Mouse (Mus musculus) liver, embryonic 14.5 days (tissue): ENCODE data around the gene Celf1. TPM values are rescaled to one million over a fixed set of nuclear protein-coding genes. Genes with fewer than 3 reads are reported as not detected.

Source experiments
- ATAC-seq: fragments of 200-750 bp; cut with Nextera tagmentation; 2 replicates; pipeline ENCODE4 v1.8.0; 2017; ENCODE audit warnings: moderate number of reproducible peaks, mild to moderate bottlenecking, moderate library complexity; ENCODE audit not compliant: insufficient read depth
- DNase-seq, 3 experiments: peaks; one replicate each; pipeline ENCODE4 v3.0.0-alpha.2; 2012 to 2013; ENCODE audit warnings: low read depth in 3 of 3, low spot score in 3 of 3
- H3K27ac ChIP-seq: fragments of 300-500 bp; sonication (generic); 2 replicates; pipeline ENCODE4 v1.5.1; 2014; ENCODE audit warnings: moderate library complexity, mild to moderate bottlenecking, control low read depth, inconsistent platforms
- H3K27me3 ChIP-seq: fragments of 300-500 bp; sonication (generic); 2 replicates; pipeline ENCODE4 v1.6.1; 2014; ENCODE audit warnings: mild to moderate bottlenecking, low read length, moderate library complexity; ENCODE audit not compliant: control insufficient read depth, insufficient read depth
- H3K36me3 ChIP-seq: fragments of 300-500 bp; sonication (generic); replicated peaks from 2 replicates; pipeline ENCODE4 v1.6.1; 2014; ENCODE audit warnings: low read depth; ENCODE audit not compliant: control insufficient read depth, insufficient read depth
- H3K4me1 ChIP-seq, 2 experiments: fragments of 200-500 bp in 1 of 2; fragments of 300-500 bp in 1 of 2; sonication (generic) in 1 of 2; replicated peaks; 2 replicates each; pipeline ENCODE4 v1.6.1; 2012 to 2014; ENCODE audit warnings: antibody characterized with exemption in 1 of 2, inconsistent platforms in 1 of 2, low read length in 1 of 2; ENCODE audit not compliant: control insufficient read depth in 2 of 2, insufficient read depth in 2 of 2
- H3K4me2 ChIP-seq: fragments of 300-500 bp; sonication (generic); 2 replicates; pipeline ENCODE4 v1.6.1; 2014; ENCODE audit warnings: low read depth, mild to moderate bottlenecking, control low read depth, moderate library complexity
- H3K4me3 ChIP-seq, 2 experiments: fragments of 200-500 bp in 1 of 2; fragments of 300-500 bp in 1 of 2; sonication (generic) in 1 of 2; 2 replicates each; pipeline ENCODE4 v1.5.1; 2012 to 2014; ENCODE audit warnings: low read depth in 2 of 2, low read length in 2 of 2, mild to moderate bottlenecking in 2 of 2, control low read depth in 1 of 2, inconsistent platforms in 1 of 2, moderate library complexity in 1 of 2; ENCODE audit not compliant: insufficient read depth in 1 of 2
- H3K9ac ChIP-seq: fragments of 300-500 bp; sonication (generic); replicated peaks from 2 replicates; pipeline ENCODE4 v1.6.1; 2014; ENCODE audit warnings: mild to moderate bottlenecking, control low read depth, moderate library complexity
- H3K9me3 ChIP-seq: fragments of 300-500 bp; sonication (generic); 2 replicates; pipeline ENCODE4 v1.6.1; 2016; ENCODE audit warnings: low read length, mixed read lengths; ENCODE audit not compliant: control insufficient read depth
- CTCF ChIP-seq: IDR thresholded peaks from 2 replicates; pipeline ENCODE4 v1.5.1; 2016; ENCODE audit warnings: antibody characterized with exemption, low read depth, control low read depth
- EP300 ChIP-seq: IDR thresholded peaks from 2 replicates; pipeline ENCODE4 v1.6.1; 2016; ENCODE audit warnings: antibody characterized with exemption, low read depth
- WGBS: fragments of 180-500 bp; shearing (Covaris S2); extraction: QIAGEN DNeasy Blood & Tissue Kit; methylation state at CpG from one replicate; pipeline ENCODE4 v1.1.7; 2014; ENCODE audit not compliant: insufficient replicate concordance; 5-methylcytosine and 5-hydroxymethylcytosine counted together
- polyA plus RNA-seq, 2 experiments: library from polyadenylated mRNA; depleted of rRNA in 1 of 2; stranded (reverse) in 1 of 2; unstranded in 1 of 2; fragments of >200 nt; fragmentation: Nextera tagmentation in 1 of 2; extraction: Ambion mirVana in 1 of 2; gene quantifications; 2 replicates each; pipeline versions ENCODE4 v1.2.1 to v1.2.3; 2012 to 2014

Celf1 gene
- polyA plus RNA-seq, 2 experiments: 33.5 to 37.9 TPM

DNA sequence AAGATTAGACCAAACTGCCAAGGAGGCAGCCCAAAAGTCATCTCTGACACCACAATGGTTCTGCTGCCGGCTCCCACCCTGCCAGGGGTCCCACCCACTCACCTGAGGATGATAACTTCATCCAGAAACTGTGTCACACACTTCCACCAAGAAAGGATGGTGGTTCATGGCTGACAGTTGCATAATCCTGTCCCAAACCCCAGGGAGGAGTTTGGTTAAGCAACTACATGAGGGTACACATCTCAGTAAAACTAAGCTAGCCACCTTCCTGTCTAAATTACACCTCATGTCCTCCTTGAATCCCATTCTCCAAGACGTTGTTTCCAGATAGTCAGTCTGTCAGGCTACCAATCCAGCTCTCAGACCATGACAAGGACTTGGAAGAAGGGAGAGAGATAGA lies 7.9 kb upstream of the Celf1 start:
- WGBS: 38% methylated on average over 2 of the region's 2 CpGs
- H3K4me2 ChIP-seq: peak overlapping the region; percentile 14; the same call in 1 of the 2 replicates
- no peak; the same call in 1 of the 2 replicates for ATAC-seq

DNA sequence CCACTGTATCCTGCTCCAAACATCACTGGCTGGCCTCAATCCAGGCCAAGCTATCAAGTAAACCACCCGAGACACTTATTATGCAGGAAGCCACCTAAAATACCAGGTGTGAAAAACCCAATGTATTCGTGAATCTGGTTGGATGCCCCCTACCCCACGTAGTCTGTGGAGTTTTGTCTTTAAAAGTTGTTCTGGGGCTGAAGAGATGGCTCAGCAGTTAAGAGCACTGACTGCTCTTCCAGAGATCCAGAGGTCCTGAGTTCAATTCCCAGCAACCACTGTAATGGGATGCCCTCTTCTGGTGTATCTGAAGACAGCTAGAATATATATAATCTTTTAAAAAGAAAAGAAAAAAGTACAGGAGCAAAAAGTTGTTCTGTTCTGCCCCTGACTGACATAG lies 1.8 kb upstream of the Celf1 start:
- no peaks in the 10 kb centered on the region; the same call in 1 of the 2 replicates for H3K36me3 ChIP-seq
- H3K27ac ChIP-seq: no peak overlapping the region
- H3K27me3 ChIP-seq: no peaks in the 10 kb centered on the region
- peaks cover 14 to 19% of the 10 kb centered on the region in 2 experiments for H3K4me1 ChIP-seq
- ATAC-seq: no peak
- no peak overlapping the region for H3K9ac ChIP-seq
- 59% methylated on average over 3 of the region's 3 CpGs for WGBS
- DNase-seq: no peak
- H3K9me3 ChIP-seq: no peaks in the 10 kb centered on the region
- TF ChIP-seq EP300 (no peak), CTCF (peak; percentile 19; the same call in 1 of the 2 replicates)
- no peak overlapping the region for H3K4me2 ChIP-seq
- H3K4me3 ChIP-seq: no peak overlapping the region

More for the DNA sequence above, 7.9 kb upstream of the Celf1 start:
- H3K27me3 ChIP-seq: no peaks in the 10 kb centered on the region
- no peak overlapping the region for H3K9ac ChIP-seq
- no peaks in the 10 kb centered on the region for H3K9me3 ChIP-seq
- no peak overlapping the region for H3K27ac ChIP-seq
- TF ChIP-seq EP300 (no peak), CTCF (no peak)
- H3K4me3 ChIP-seq: no peak overlapping the region
- no peaks in the 10 kb centered on the region for H3K36me3 ChIP-seq
- peaks cover 0 to 2% of the 10 kb centered on the region in 2 experiments; a peak in 1 of 4 replicates for H3K4me1 ChIP-seq
- no peak for DNase-seq

DNA sequence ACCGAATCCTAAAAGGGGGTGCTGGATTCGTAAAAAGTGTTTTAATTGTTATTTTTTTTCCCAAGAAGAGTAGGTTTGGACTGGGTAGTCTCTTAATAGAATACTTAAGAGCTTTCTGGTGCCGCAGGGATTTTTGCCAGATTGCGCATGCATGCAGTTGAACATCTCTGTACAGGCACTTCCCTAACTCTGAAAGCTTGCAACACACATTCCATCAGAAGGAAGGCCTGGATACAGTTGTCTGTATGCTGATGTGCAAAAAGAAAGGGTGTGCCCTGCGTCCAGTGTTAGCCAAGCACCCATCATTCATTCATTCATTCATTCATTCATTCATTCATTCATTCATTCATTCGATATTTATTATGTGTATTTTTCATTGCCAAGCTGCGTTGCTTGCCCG lies 432 bp upstream of the Celf1 start:
- no peaks in the 10 kb centered on the region for H3K27me3 ChIP-seq
- DNase-seq (no peak), ATAC-seq (no peak)
- peak overlapping the region; percentile 85 for H3K4me2 ChIP-seq
- no peaks in the 10 kb centered on the region for H3K9me3 ChIP-seq
- no peak overlapping the region for H3K27ac ChIP-seq
- H3K9ac ChIP-seq: peak overlapping the region; percentile 53
- H3K4me1 ChIP-seq: peaks cover 15 to 29% of the 10 kb centered on the region in 2 experiments
- 45% methylated on average over 8 of the region's 8 CpGs for WGBS
- H3K4me3 ChIP-seq: peak overlapping the region; percentile 55 to 93
- H3K36me3 ChIP-seq: no peaks in the 10 kb centered on the region; the same call in 1 of the 2 replicates
- no peak for TF ChIP-seq EP300
- no peak for TF ChIP-seq CTCF

DNA sequence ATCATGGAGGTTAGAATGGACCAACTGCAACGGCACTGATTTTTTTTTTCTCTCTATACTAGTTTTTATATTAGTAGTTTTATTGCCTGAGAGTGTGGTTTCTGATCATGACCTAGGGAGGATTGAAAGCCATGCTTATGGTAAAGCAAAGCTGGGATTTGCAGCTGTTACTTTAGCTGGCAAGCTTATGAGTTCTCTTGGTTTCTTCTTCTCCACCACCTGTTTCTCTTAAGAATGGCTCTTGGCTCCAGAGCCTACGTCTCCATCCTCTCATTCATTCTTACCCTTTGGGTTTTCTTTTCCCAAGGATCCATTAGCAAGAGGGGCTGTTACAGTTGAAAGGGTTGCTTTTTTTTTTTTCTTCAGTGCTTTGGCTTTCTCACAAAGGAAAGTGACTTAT lies 1.6 kb downstream of the Celf1 start:
- Histone ChIP-seq H3K4me1 (peaks cover 17 to 29% of the 10 kb centered on the region in 2 experiments), H3K4me2 (peak overlapping the region; percentile 85)
- TF ChIP-seq CTCF (no peak), EP300 (no peak)

GRCm38 (mm10) chr2:90950149-90950548 lies 10.0 kb downstream of the Celf1 start:
- Histone ChIP-seq H3K4me2 (no peak overlapping the region), H3K27me3 (no peaks in the 10 kb centered on the region), H3K4me1 (peaks cover 3 to 14% of the 10 kb centered on the region in 2 experiments), H3K9ac (no peak overlapping the region), H3K4me3 (no peak overlapping the region), H3K9me3 (no peaks in the 10 kb centered on the region), H3K36me3 (peaks cover 3% of the 10 kb centered on the region; the same call in 1 of the 2 replicates), H3K27ac (no peak overlapping the region)
- 61% methylated on average over 5 of the region's 5 CpGs for WGBS
- ATAC-seq: 0 out of 2 replicates have a peak, but pooled peaks have one; percentile 43
- DNase-seq: no peak
- TF ChIP-seq CTCF (no peak), EP300 (no peak)

More for the DNA sequence above, 1.6 kb downstream of the Celf1 start:
- Histone ChIP-seq H3K9me3 (no peaks in the 10 kb centered on the region), H3K4me3 (peak overlapping the region; percentile 65 to 93), H3K36me3 (no peaks in the 10 kb centered on the region; the same call in 1 of the 2 replicates), H3K27ac (no peak overlapping the region), H3K9ac (peak overlapping the region; percentile 46), H3K27me3 (no peaks in the 10 kb centered on the region)
- DNase-seq (no peak), ATAC-seq (no peak)
- 63% methylated on average over 2 of the region's 2 CpGs for WGBS
